Mouse (Mus musculus) lung, adult 2 months (tissue): Measurements from ENCODE around the gene Spaca3.

Source experiments
- CTCF ChIP-seq: fragments of 200-500 bp; IDR thresholded peaks from 2 replicates; pipeline ENCODE4 v1.5.1; 2011; ENCODE audit warnings: mild to moderate bottlenecking, low read length, control low read depth; ENCODE audit not compliant: insufficient read depth
- POLR2A ChIP-seq: fragments of 200-500 bp; IDR thresholded peaks from 2 replicates; pipeline ENCODE4 v1.6.1; 2011; ENCODE audit warnings: low read depth, mild to moderate bottlenecking, control low read depth, low read length, borderline replicate concordance; ENCODE audit errors: extremely low read depth

GRCm38 (mm10) chr11:80872509-80873474, 14.6 kb downstream of the Spaca3 start:
- no peak for TF ChIP-seq POLR2A
- peak; percentile 90 for TF ChIP-seq CTCF
